Mouse (Mus musculus): ENCODE measurements around the gene Prodh2. TPM values are rescaled to one million over a fixed set of nuclear protein-coding genes. Genes with fewer than 3 reads are reported as not detected.

Gene Prodh2
- polyA plus RNA-seq, 1 experiment from 2014 or later: not detected

- Histone ChIP-seq H3K27me3 (ENCODE audit: control insufficient read depth, insufficient read depth, low read length) (peaks cover 66% of the 10 kb centered on the region), H3K4me1 (ENCODE audit: control insufficient read depth, insufficient read depth, low read length) (no peaks in the 10 kb centered on the region; the same call in 1 of the 2 replicates), H3K36me3 (replicated peaks; ENCODE audit: control insufficient read depth, insufficient read depth, low read depth, low read length) (no peaks in the 10 kb centered on the region), H3K9me3 (replicated peaks; ENCODE audit: control insufficient read depth, low read length) (no peaks in the 10 kb centered on the region), H3K27ac (replicated peaks; ENCODE audit: low read depth, low read length) (no peak overlapping the region), H3K9ac (replicated peaks; ENCODE audit: low read length) (no peak overlapping the region), H3K4me3 (ENCODE audit: low read depth, low read length) (no peak overlapping the region; the same call in 1 of the 2 replicates), H3K4me2 (ENCODE audit: low read depth, low read length) (no peak overlapping the region)
- no peak for ATAC-seq (replicated peaks; ENCODE audit: insufficient number of reproducible peaks, low FRiP score, low TSS enrichment, low read depth)
- WGBS: 4% methylated on average over 6 of the region's 6 CpGs
- no peak for DNase-seq (ENCODE audit: low spot score)
Observed at GRCm38 (mm10) chr7:30454259-30454658, 39.2 kb upstream of the Prodh2 start.

- Histone ChIP-seq H3K4me1 (ENCODE audit: control insufficient read depth, insufficient read depth, low read length) (no peaks in the 10 kb centered on the region; the same call in 1 of the 2 replicates), H3K9me3 (replicated peaks; ENCODE audit: control insufficient read depth, low read length) (no peaks in the 10 kb centered on the region), H3K36me3 (replicated peaks; ENCODE audit: control insufficient read depth, insufficient read depth, low read depth, low read length) (no peaks in the 10 kb centered on the region), H3K27ac (replicated peaks; ENCODE audit: low read depth, low read length) (no peak overlapping the region), H3K27me3 (ENCODE audit: control insufficient read depth, insufficient read depth, low read length) (peaks cover 86% of the 10 kb centered on the region), H3K4me3 (ENCODE audit: low read depth, low read length) (no peak overlapping the region), H3K4me2 (ENCODE audit: low read depth, low read length) (no peak overlapping the region), H3K9ac (replicated peaks; ENCODE audit: low read length) (no peak overlapping the region)
- ATAC-seq (replicated peaks; ENCODE audit: insufficient number of reproducible peaks, low FRiP score, low TSS enrichment, low read depth) (no peak), DNase-seq (ENCODE audit: low spot score) (no peak)
- 3% methylated on average over 9 of the region's 9 CpGs for WGBS
Observed at GRCm38 (mm10) chr7:30456487-30456886, 36.9 kb upstream of the Prodh2 start.

- Histone ChIP-seq H3K4me3 (ENCODE audit: low read depth, low read length) (no peak overlapping the region), H3K4me1 (ENCODE audit: control insufficient read depth, insufficient read depth, low read length) (no peaks in the 10 kb centered on the region; the same call in 1 of the 2 replicates), H3K9ac (replicated peaks; ENCODE audit: low read length) (no peak overlapping the region), H3K9me3 (replicated peaks; ENCODE audit: control insufficient read depth, low read length) (no peaks in the 10 kb centered on the region), H3K27ac (replicated peaks; ENCODE audit: low read depth, low read length) (no peak overlapping the region), H3K4me2 (ENCODE audit: low read depth, low read length) (peak overlapping the region; percentile 28), H3K27me3 (ENCODE audit: control insufficient read depth, insufficient read depth, low read length) (peaks cover 86% of the 10 kb centered on the region), H3K36me3 (replicated peaks; ENCODE audit: control insufficient read depth, insufficient read depth, low read depth, low read length) (no peaks in the 10 kb centered on the region)
- WGBS: 1% methylated on average over 31 of the region's 31 CpGs
- ATAC-seq (replicated peaks; ENCODE audit: insufficient number of reproducible peaks, low FRiP score, low TSS enrichment, low read depth): no peak
- DNase-seq (ENCODE audit: low spot score): no peak
Observed at GRCm38 (mm10) chr7:30456911-30457628, 36.4 kb upstream of the Prodh2 start.

GRCm38 (mm10) chr7:30457629-30458330 is 35.6 kb upstream of the Prodh2 start, which contains the start of the genes Kirrel2 and Nphs1:
Gene Kirrel2, minus strand, starts transcription at chr7:30457690.
Gene Nphs1, plus strand, starts transcription at chr7:30458315.
- Histone ChIP-seq H3K27ac (replicated peaks; ENCODE audit: low read depth, low read length) (no peak within 1 kb of the TSS), H3K9ac (replicated peaks; ENCODE audit: low read length) (no peak within 1 kb of the TSS), H3K36me3 (replicated peaks; ENCODE audit: control insufficient read depth, insufficient read depth, low read depth, low read length) (no peaks in the 10 kb centered on the region), H3K27me3 (ENCODE audit: control insufficient read depth, insufficient read depth, low read length) (peaks cover 87% of the 10 kb centered on the region), H3K4me3 (ENCODE audit: low read depth, low read length) (no peak within 1 kb of the TSS), H3K9me3 (replicated peaks; ENCODE audit: control insufficient read depth, low read length) (no peaks in the 10 kb centered on the region), H3K4me1 (ENCODE audit: control insufficient read depth, insufficient read depth, low read length) (no peaks in the 10 kb centered on the region; the same call in 1 of the 2 replicates), H3K4me2 (ENCODE audit: low read depth, low read length) (peak within 1 kb of the TSS; percentile 28)
- ATAC-seq (replicated peaks; ENCODE audit: insufficient number of reproducible peaks, low FRiP score, low TSS enrichment, low read depth) (peak; percentile 83), DNase-seq (ENCODE audit: low spot score) (peak; percentile 40)
- 4% methylated on average over 16 of the region's 16 CpGs for WGBS

GRCm38 (mm10) chr7:30459484-30459883 is 33.9 kb upstream of the Prodh2 start:
- Histone ChIP-seq H3K4me1 (ENCODE audit: control insufficient read depth, insufficient read depth, low read length) (no peaks in the 10 kb centered on the region; the same call in 1 of the 2 replicates), H3K27ac (replicated peaks; ENCODE audit: low read depth, low read length) (no peak overlapping the region)
- ATAC-seq (replicated peaks; ENCODE audit: insufficient number of reproducible peaks, low FRiP score, low TSS enrichment, low read depth): no peak

GRCm38 (mm10) chr7:30463568-30463967 is 29.9 kb upstream of the Prodh2 start:
- Histone ChIP-seq H3K27me3 (ENCODE audit: control insufficient read depth, insufficient read depth, low read length) (peaks cover 77% of the 10 kb centered on the region), H3K4me2 (ENCODE audit: low read depth, low read length) (no peak overlapping the region), H3K4me1 (ENCODE audit: control insufficient read depth, insufficient read depth, low read length) (peaks cover 4% of the 10 kb centered on the region; the same call in 1 of the 2 replicates), H3K4me3 (ENCODE audit: low read depth, low read length) (no peak overlapping the region), H3K9ac (replicated peaks; ENCODE audit: low read length) (no peak overlapping the region), H3K27ac (replicated peaks; ENCODE audit: low read depth, low read length) (no peak overlapping the region), H3K9me3 (replicated peaks; ENCODE audit: control insufficient read depth, low read length) (no peaks in the 10 kb centered on the region), H3K36me3 (replicated peaks; ENCODE audit: control insufficient read depth, insufficient read depth, low read depth, low read length) (no peaks in the 10 kb centered on the region)
- ATAC-seq (replicated peaks; ENCODE audit: insufficient number of reproducible peaks, low FRiP score, low TSS enrichment, low read depth) (no peak), DNase-seq (ENCODE audit: low spot score) (no peak)
- 26% methylated on average over 7 of the region's 7 CpGs for WGBS

More at GRCm38 (mm10) chr7:30459484-30459883, 33.9 kb upstream of the Prodh2 start:
- Histone ChIP-seq H3K9ac (replicated peaks; ENCODE audit: low read length) (no peak overlapping the region), H3K36me3 (replicated peaks; ENCODE audit: control insufficient read depth, insufficient read depth, low read depth, low read length) (no peaks in the 10 kb centered on the region), H3K9me3 (replicated peaks; ENCODE audit: control insufficient read depth, low read length) (no peaks in the 10 kb centered on the region), H3K4me2 (ENCODE audit: low read depth, low read length) (no peak overlapping the region), H3K4me3 (ENCODE audit: low read depth, low read length) (no peak overlapping the region), H3K27me3 (ENCODE audit: control insufficient read depth, insufficient read depth, low read length) (peaks cover 80% of the 10 kb centered on the region)
- no peak for DNase-seq (ENCODE audit: low spot score)
- 27% methylated on average over 6 of the region's 6 CpGs for WGBS

- no peaks in the 10 kb centered on the region for H3K9me3 ChIP-seq (replicated peaks; ENCODE audit: control insufficient read depth, low read length)
- H3K9ac ChIP-seq (replicated peaks; ENCODE audit: low read length): no peak overlapping the region
- H3K4me3 ChIP-seq (ENCODE audit: low read depth, low read length): no peak overlapping the region
- 13% methylated on average over 4 of the region's 4 CpGs for WGBS
- no peak overlapping the region for H3K27ac ChIP-seq (replicated peaks; ENCODE audit: low read depth, low read length)
- DNase-seq (ENCODE audit: low spot score) (no peak), ATAC-seq (replicated peaks; ENCODE audit: insufficient number of reproducible peaks, low FRiP score, low TSS enrichment, low read depth) (no peak)
- H3K27me3 ChIP-seq (ENCODE audit: control insufficient read depth, insufficient read depth, low read length): peaks cover 74% of the 10 kb centered on the region
- H3K36me3 ChIP-seq (replicated peaks; ENCODE audit: control insufficient read depth, insufficient read depth, low read depth, low read length): no peaks in the 10 kb centered on the region
- H3K4me1 ChIP-seq (ENCODE audit: control insufficient read depth, insufficient read depth, low read length): peaks cover 4% of the 10 kb centered on the region; the same call in 1 of the 2 replicates
- H3K4me2 ChIP-seq (ENCODE audit: low read depth, low read length): no peak overlapping the region
Observed at GRCm38 (mm10) chr7:30463996-30464395, 29.4 kb upstream of the Prodh2 start.

Measured in embryonic facial prominence, embryonic 11.5 days (tissue).